Mouse (Mus musculus): ENCODE measurements around the gene Lrrc49. TPM values are rescaled to one million over a fixed set of nuclear protein-coding genes. Genes with fewer than 3 reads are reported as not detected.

The Lrrc49 gene
- polyA plus RNA-seq, 1 experiment from 2014 or later = 12.3 TPM

DNA sequence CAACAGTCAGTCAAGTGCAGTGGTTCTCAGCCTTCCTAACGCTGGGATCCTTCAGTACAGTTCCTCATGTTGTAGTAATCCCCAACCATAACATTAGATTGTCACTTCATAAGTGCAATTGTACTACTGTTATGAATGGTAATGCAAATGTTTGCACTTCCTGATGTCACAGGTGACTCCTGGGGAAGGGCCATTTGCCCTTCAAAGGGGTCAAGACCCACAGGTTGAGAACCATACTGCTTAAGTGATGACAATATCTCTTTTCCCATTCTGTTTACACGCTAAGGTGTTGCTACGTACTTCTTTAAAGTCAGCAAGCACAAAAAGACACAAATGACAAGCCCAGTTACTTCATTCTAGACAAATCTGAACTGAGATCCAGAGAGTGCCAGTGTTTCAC, 22.4 kb downstream of the Lrrc49 start:
- no peak overlapping the region for H3K27ac ChIP-seq
- WGBS = 95% methylated on average over 3 of the region's 3 CpGs
- H3K27me3 ChIP-seq (ENCODE audit: insufficient read depth, low read length) = no peaks in the 10 kb centered on the region
- ATAC-seq (replicated peaks; ENCODE audit: low FRiP score, low read depth) (no peak), DNase-seq (ENCODE audit: low spot score) (no peak)
- 0 out of 2 replicates have a peak, but pooled peaks cover 6% of the 10 kb centered on the region for H3K36me3 ChIP-seq (ENCODE audit: insufficient read depth, low read length)
- H3K4me3 ChIP-seq (replicated peaks; ENCODE audit: low read depth, low read length) = no peak overlapping the region
- no peaks in the 10 kb centered on the region for H3K4me1 ChIP-seq (replicated peaks; ENCODE audit: insufficient read depth, low read length)
- no peaks in the 10 kb centered on the region for H3K9me3 ChIP-seq (replicated peaks; ENCODE audit: low read length)
- no peak overlapping the region for H3K9ac ChIP-seq (ENCODE audit: low read depth, low read length)
- H3K4me2 ChIP-seq (ENCODE audit: low read length) = no peak overlapping the region
- TF ChIP-seq CTCF (IDR thresholded peaks at IDR 0.05; ENCODE audit: low read depth) = no peak

DNA sequence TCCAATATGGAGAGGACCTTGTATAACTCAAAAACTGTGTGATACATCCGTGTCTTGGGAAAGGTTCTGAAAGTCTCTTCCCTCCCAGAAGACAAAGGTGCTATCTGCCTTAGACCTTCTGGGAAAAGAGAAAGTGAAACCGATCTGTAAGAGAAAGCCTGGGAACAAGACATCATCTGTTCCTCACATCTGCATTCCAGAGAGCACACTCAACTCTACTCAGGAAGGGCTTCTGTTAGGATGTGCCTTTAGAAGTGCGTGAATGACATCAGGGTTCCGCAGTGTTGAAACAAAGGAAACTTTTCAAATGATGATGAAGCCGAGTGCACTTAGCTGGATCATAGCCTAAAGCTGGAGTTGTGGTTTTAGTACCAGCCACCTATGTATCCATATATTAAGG, 23.1 kb downstream of the Lrrc49 start:
- TF ChIP-seq CTCF (IDR thresholded peaks at IDR 0.05; ENCODE audit: low read depth) = no peak

GRCm38 (mm10) chr9:60664385-60664784, 23.6 kb downstream of the Lrrc49 start:
- Histone ChIP-seq H3K36me3 (ENCODE audit: insufficient read depth, low read length) (0 out of 2 replicates have a peak, but pooled peaks cover 6% of the 10 kb centered on the region), H3K27ac (no peak overlapping the region), H3K4me3 (replicated peaks; ENCODE audit: low read depth, low read length) (no peak overlapping the region), H3K4me1 (replicated peaks; ENCODE audit: insufficient read depth, low read length) (no peaks in the 10 kb centered on the region), H3K27me3 (ENCODE audit: insufficient read depth, low read length) (no peaks in the 10 kb centered on the region), H3K9me3 (replicated peaks; ENCODE audit: low read length) (no peaks in the 10 kb centered on the region), H3K9ac (ENCODE audit: low read depth, low read length) (no peak overlapping the region), H3K4me2 (ENCODE audit: low read length) (no peak overlapping the region)
- ATAC-seq (replicated peaks; ENCODE audit: low FRiP score, low read depth) = no peak
- no peak for DNase-seq (ENCODE audit: low spot score)
- WGBS = 98% methylated on average over 12 of the region's 12 CpGs
- TF ChIP-seq CTCF (IDR thresholded peaks at IDR 0.05; ENCODE audit: low read depth) = no peak

More for the DNA sequence above, 23.1 kb downstream of the Lrrc49 start:
- 0 out of 2 replicates have a peak, but pooled peaks cover 6% of the 10 kb centered on the region for H3K36me3 ChIP-seq (ENCODE audit: insufficient read depth, low read length)
- H3K27me3 ChIP-seq (ENCODE audit: insufficient read depth, low read length) = no peaks in the 10 kb centered on the region
- WGBS = 91% methylated on average over 5 of the region's 5 CpGs
- no peak overlapping the region for H3K4me3 ChIP-seq (replicated peaks; ENCODE audit: low read depth, low read length)
- H3K4me2 ChIP-seq (ENCODE audit: low read length) = no peak overlapping the region
- no peak overlapping the region for H3K27ac ChIP-seq
- no peak overlapping the region for H3K9ac ChIP-seq (ENCODE audit: low read depth, low read length)
- no peaks in the 10 kb centered on the region for H3K9me3 ChIP-seq (replicated peaks; ENCODE audit: low read length)
- ATAC-seq (replicated peaks; ENCODE audit: low FRiP score, low read depth) (no peak), DNase-seq (ENCODE audit: low spot score) (no peak)
- H3K4me1 ChIP-seq (replicated peaks; ENCODE audit: insufficient read depth, low read length) = no peaks in the 10 kb centered on the region

- no peak overlapping the region for H3K4me3 ChIP-seq (replicated peaks; ENCODE audit: low read depth, low read length)
- TF ChIP-seq CTCF (IDR thresholded peaks at IDR 0.05; ENCODE audit: low read depth) = no peak
- DNase-seq (ENCODE audit: low spot score) = no peak
- no peaks in the 10 kb centered on the region for H3K4me1 ChIP-seq (replicated peaks; ENCODE audit: insufficient read depth, low read length)
- no peak overlapping the region for H3K27ac ChIP-seq
- WGBS = 82% methylated on average over 2 of the region's 2 CpGs
- H3K9me3 ChIP-seq (replicated peaks; ENCODE audit: low read length) = no peaks in the 10 kb centered on the region
- no peaks in the 10 kb centered on the region for H3K27me3 ChIP-seq (ENCODE audit: insufficient read depth, low read length)
- no peak for ATAC-seq (replicated peaks; ENCODE audit: low FRiP score, low read depth)
- no peak overlapping the region for H3K9ac ChIP-seq (ENCODE audit: low read depth, low read length)
- 0 out of 2 replicates have a peak, but pooled peaks cover 6% of the 10 kb centered on the region for H3K36me3 ChIP-seq (ENCODE audit: insufficient read depth, low read length)
- H3K4me2 ChIP-seq (ENCODE audit: low read length) = no peak overlapping the region
Observed at GRCm38 (mm10) chr9:60662936-60663335, 25.0 kb downstream of the Lrrc49 start.

- Histone ChIP-seq H3K36me3 (ENCODE audit: insufficient read depth, low read length) (no peaks in the 10 kb centered on the region), H3K9me3 (replicated peaks; ENCODE audit: low read length) (no peaks in the 10 kb centered on the region), H3K4me3 (replicated peaks; ENCODE audit: low read depth, low read length) (no peak overlapping the region), H3K9ac (ENCODE audit: low read depth, low read length) (no peak overlapping the region), H3K4me2 (ENCODE audit: low read length) (no peak overlapping the region), H3K27ac (no peak overlapping the region), H3K4me1 (replicated peaks; ENCODE audit: insufficient read depth, low read length) (no peaks in the 10 kb centered on the region), H3K27me3 (ENCODE audit: insufficient read depth, low read length) (no peaks in the 10 kb centered on the region)
- DNase-seq (ENCODE audit: low spot score) = no peak
- no peak for ATAC-seq (replicated peaks; ENCODE audit: low FRiP score, low read depth)
- TF ChIP-seq CTCF (IDR thresholded peaks at IDR 0.05; ENCODE audit: low read depth) = no peak
Observed at GRCm38 (mm10) chr9:60653582-60653981, 34.4 kb downstream of the Lrrc49 start.

- H3K4me2 ChIP-seq (ENCODE audit: low read length) = no peak overlapping the region
- no peak for TF ChIP-seq CTCF (IDR thresholded peaks at IDR 0.05; ENCODE audit: low read depth)
- WGBS = 83% methylated on average over 1 of the region's 1 CpGs
- H3K9me3 ChIP-seq (replicated peaks; ENCODE audit: low read length) = no peaks in the 10 kb centered on the region
- H3K4me3 ChIP-seq (replicated peaks; ENCODE audit: low read depth, low read length) = no peak overlapping the region
- DNase-seq (ENCODE audit: low spot score) (no peak), ATAC-seq (replicated peaks; ENCODE audit: low FRiP score, low read depth) (no peak)
- no peaks in the 10 kb centered on the region for H3K27me3 ChIP-seq (ENCODE audit: insufficient read depth, low read length)
- no peaks in the 10 kb centered on the region for H3K4me1 ChIP-seq (replicated peaks; ENCODE audit: insufficient read depth, low read length)
- H3K36me3 ChIP-seq (ENCODE audit: insufficient read depth, low read length) = no peaks in the 10 kb centered on the region
- no peak overlapping the region for H3K27ac ChIP-seq
- no peak overlapping the region for H3K9ac ChIP-seq (ENCODE audit: low read depth, low read length)
Observed at GRCm38 (mm10) chr9:60653137-60653536, 34.8 kb downstream of the Lrrc49 start.

- DNase-seq (ENCODE audit: low spot score) (no peak), ATAC-seq (replicated peaks; ENCODE audit: low FRiP score, low read depth) (no peak)
- H3K9ac ChIP-seq (ENCODE audit: low read depth, low read length) = no peak overlapping the region
- H3K36me3 ChIP-seq (ENCODE audit: insufficient read depth, low read length) = no peaks in the 10 kb centered on the region
- no peak for TF ChIP-seq CTCF (IDR thresholded peaks at IDR 0.05; ENCODE audit: low read depth)
- H3K4me2 ChIP-seq (ENCODE audit: low read length) = no peak overlapping the region
- no peaks in the 10 kb centered on the region for H3K4me1 ChIP-seq (replicated peaks; ENCODE audit: insufficient read depth, low read length)
- no peak overlapping the region for H3K27ac ChIP-seq
- H3K9me3 ChIP-seq (replicated peaks; ENCODE audit: low read length) = no peaks in the 10 kb centered on the region
- WGBS = 82% methylated on average over 6 of the region's 6 CpGs
- no peak overlapping the region for H3K4me3 ChIP-seq (replicated peaks; ENCODE audit: low read depth, low read length)
- no peaks in the 10 kb centered on the region for H3K27me3 ChIP-seq (ENCODE audit: insufficient read depth, low read length)
Observed at GRCm38 (mm10) chr9:60650277-60650676, 37.7 kb downstream of the Lrrc49 start.
